Mouse (Mus musculus) heart, postnatal 0 days (tissue): ENCODE data around the gene Specc1l. TPM values are rescaled to one million over a fixed set of nuclear protein-coding genes. Genes with fewer than 3 reads are reported as not detected.

Source experiments
- ATAC-seq: fragments of 200-750 bp; cut with Nextera tagmentation; 2 replicates; pipeline ENCODE4 v1.8.0; 2017; ENCODE audit warnings: low read depth, moderate number of reproducible peaks, moderate library complexity; ENCODE audit not compliant: insufficient read depth
- DNase-seq: peaks from one replicate; pipeline ENCODE4 v3.0.0-alpha.2; 2016; ENCODE audit warnings: low spot score
- H3K27ac ChIP-seq: fragments of 300-500 bp; sonication (generic); 2 replicates; pipeline ENCODE4 v1.5.1; 2014; ENCODE audit warnings: low read depth, mild to moderate bottlenecking
- H3K27me3 ChIP-seq: fragments of 300-500 bp; sonication (generic); 2 replicates; pipeline ENCODE4 v1.6.1; 2014; ENCODE audit warnings: low read length, mixed read lengths; ENCODE audit not compliant: control insufficient read depth, insufficient read depth
- H3K36me3 ChIP-seq: fragments of 300-500 bp; sonication (generic); replicated peaks from 2 replicates; pipeline ENCODE4 v1.6.1; 2014; ENCODE audit warnings: low read length, mixed read lengths; ENCODE audit not compliant: control insufficient read depth, insufficient read depth
- H3K4me1 ChIP-seq: fragments of 300-500 bp; sonication (generic); 2 replicates; pipeline ENCODE4 v1.6.1; 2014; ENCODE audit warnings: antibody characterized with exemption; ENCODE audit not compliant: control insufficient read depth, insufficient read depth
- H3K4me2 ChIP-seq: fragments of 300-500 bp; sonication (generic); 2 replicates; pipeline ENCODE4 v1.6.1; 2014; ENCODE audit warnings: low read depth, mild to moderate bottlenecking, low read length, moderate library complexity
- H3K4me3 ChIP-seq: fragments of 300-500 bp; sonication (generic); 2 replicates; pipeline ENCODE4 v1.5.1; 2014; ENCODE audit warnings: low read depth, low read length
- H3K9ac ChIP-seq: fragments of 300-500 bp; sonication (generic); replicated peaks from 2 replicates; pipeline ENCODE4 v1.6.1; 2014; ENCODE audit warnings: low read depth, low read length, mixed read lengths
- H3K9me3 ChIP-seq: fragments of 300-500 bp; sonication (generic); replicated peaks from 2 replicates; pipeline ENCODE4 v1.6.1; 2016; ENCODE audit warnings: low read length; ENCODE audit not compliant: control insufficient read depth
- CTCF ChIP-seq: IDR thresholded peaks from 2 replicates; pipeline ENCODE4 v1.5.1; 2016; ENCODE audit warnings: antibody characterized with exemption, control low read depth, low read depth
- EP300 ChIP-seq: IDR thresholded peaks from 2 replicates; pipeline ENCODE4 v1.6.1; 2016; ENCODE audit warnings: antibody characterized with exemption, low read depth
- WGBS: fragments of 180-500 bp; shearing (Covaris S2); extraction: QIAGEN DNeasy Blood & Tissue Kit; methylation state at CpG from one replicate; pipeline ENCODE4 v1.1.7; 2014; 5-methylcytosine and 5-hydroxymethylcytosine counted together
- polyA plus RNA-seq: library from polyadenylated mRNA; unstranded; fragments of >200 nt; fragmentation: Nextera tagmentation; extraction: Ambion mirVana; gene quantifications from 2 replicates; pipeline ENCODE4 v1.2.1, GENCODE M21; 2015
- total RNA-seq: library from RNA; depleted of rRNA; stranded (reverse); fragments of >200 nt; gene quantifications from 2 replicates; pipeline ENCODE4 v1.2.3, GENCODE M21; 2014; ENCODE audit warnings: low replicate concordance

Specc1l gene
- total and polyA plus RNA-seq, 2 experiments from 2014 or later, result 13.3 to 23.4 TPM

GRCm38 (mm10) chr10:75314190-75314980 is 102.5 kb downstream of the Specc1l start:
- no peak for DNase-seq
- peak; percentile 65 for ATAC-seq
- H3K4me2 ChIP-seq, result no peak overlapping the region

DNA sequence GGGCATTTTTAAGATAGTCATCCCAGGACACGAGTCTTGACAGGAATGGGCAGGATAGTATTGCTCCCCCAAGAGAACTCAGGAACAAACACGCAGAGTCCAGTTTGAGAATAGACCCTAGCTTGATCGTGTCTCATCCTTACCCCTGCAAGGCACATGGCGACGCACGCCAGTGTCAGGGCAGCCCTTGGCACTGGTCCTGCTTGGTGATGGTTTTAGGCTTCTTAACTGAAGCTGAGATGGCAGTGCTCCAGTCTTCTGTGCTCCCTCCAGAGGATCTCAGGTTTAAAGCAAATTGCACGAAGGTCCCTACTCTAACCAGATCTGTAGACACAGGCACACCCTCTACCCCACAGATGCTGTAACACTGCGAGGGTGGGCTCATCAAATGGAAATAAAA is 103.9 kb downstream of the Specc1l start:
- Histone ChIP-seq H3K36me3 (peaks cover 19% of the 10 kb centered on the region), H3K4me2 (0 out of 2 replicates have a peak overlapping the region, but pooled peaks have one; percentile 75), H3K9me3 (no peaks in the 10 kb centered on the region), H3K9ac (no peak overlapping the region), H3K4me1 (peaks cover 15% of the 10 kb centered on the region; the same call in 1 of the 2 replicates), H3K4me3 (no peak overlapping the region), H3K27ac (peak overlapping the region; percentile 75), H3K27me3 (peaks cover 6% of the 10 kb centered on the region; the same call in 1 of the 2 replicates)
- TF ChIP-seq EP300, result no peak
- TF ChIP-seq CTCF, result no peak
- 62% methylated on average over 8 of the region's 8 CpGs for WGBS
- DNase-seq, result no peak
- no peak for ATAC-seq

More at GRCm38 (mm10) chr10:75314190-75314980, 102.5 kb downstream of the Specc1l start:
- H3K36me3 ChIP-seq, result peaks cover 33% of the 10 kb centered on the region
- no peak overlapping the region for H3K4me3 ChIP-seq
- H3K9ac ChIP-seq, result no peak overlapping the region
- H3K27ac ChIP-seq, result peak overlapping the region; percentile 63
- H3K4me1 ChIP-seq, result peaks cover 15% of the 10 kb centered on the region; the same call in 1 of the 2 replicates
- H3K27me3 ChIP-seq, result peaks cover 6% of the 10 kb centered on the region; the same call in 1 of the 2 replicates
- TF ChIP-seq EP300 (peak; percentile 96), CTCF (no peak; the same call in 1 of the 2 replicates)
- no peaks in the 10 kb centered on the region for H3K9me3 ChIP-seq
- 55% methylated on average over 6 of the region's 6 CpGs for WGBS

DNA sequence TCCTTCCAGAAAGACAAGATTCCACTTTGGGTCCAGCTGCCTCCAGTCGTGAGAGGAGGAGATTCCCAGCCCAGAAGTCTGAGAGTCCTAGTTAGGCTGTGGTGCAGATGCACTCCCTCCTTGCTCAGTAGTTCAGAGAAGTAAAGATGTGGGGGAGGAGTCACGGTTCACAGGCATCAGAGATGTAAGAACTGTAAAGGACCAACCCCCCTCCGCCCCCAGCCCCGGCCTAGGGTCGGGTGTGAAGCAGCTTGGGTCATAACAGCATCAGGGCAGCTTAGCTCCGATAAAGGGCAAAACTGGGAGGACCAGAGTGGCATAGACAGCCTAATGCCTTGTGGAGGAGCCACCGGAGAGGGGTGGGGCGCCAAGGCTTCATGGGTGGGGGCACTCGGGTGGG is 104.6 kb downstream of the Specc1l start:
- H3K9ac ChIP-seq, result peak overlapping the region; percentile 77
- H3K9me3 ChIP-seq, result no peaks in the 10 kb centered on the region
- H3K27ac ChIP-seq, result peak overlapping the region; percentile 75
- WGBS, result 10% methylated on average over 9 of the region's 9 CpGs
- H3K4me1 ChIP-seq, result peaks cover 15% of the 10 kb centered on the region; the same call in 1 of the 2 replicates
- H3K36me3 ChIP-seq, result peaks cover 13% of the 10 kb centered on the region
- H3K27me3 ChIP-seq, result peaks cover 6% of the 10 kb centered on the region; the same call in 1 of the 2 replicates
- peak overlapping the region; percentile 71 for H3K4me3 ChIP-seq
- peak overlapping the region; percentile 75 for H3K4me2 ChIP-seq
- DNase-seq (no peak), ATAC-seq (peak; percentile 7; the same call in 1 of the 2 replicates)
- no peak for TF ChIP-seq CTCF
- TF ChIP-seq EP300, result no peak

DNA sequence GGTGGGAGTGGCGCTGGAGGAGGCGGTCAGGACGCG is 104.8 kb downstream of the Specc1l start, which contains the start of gene Adora2a:
TSS of gene Adora2a (plus strand) at position 6 of the 36 bp plus-strand sequence.
- WGBS, result 0% methylated on average over 4 of the region's 4 CpGs

DNA sequence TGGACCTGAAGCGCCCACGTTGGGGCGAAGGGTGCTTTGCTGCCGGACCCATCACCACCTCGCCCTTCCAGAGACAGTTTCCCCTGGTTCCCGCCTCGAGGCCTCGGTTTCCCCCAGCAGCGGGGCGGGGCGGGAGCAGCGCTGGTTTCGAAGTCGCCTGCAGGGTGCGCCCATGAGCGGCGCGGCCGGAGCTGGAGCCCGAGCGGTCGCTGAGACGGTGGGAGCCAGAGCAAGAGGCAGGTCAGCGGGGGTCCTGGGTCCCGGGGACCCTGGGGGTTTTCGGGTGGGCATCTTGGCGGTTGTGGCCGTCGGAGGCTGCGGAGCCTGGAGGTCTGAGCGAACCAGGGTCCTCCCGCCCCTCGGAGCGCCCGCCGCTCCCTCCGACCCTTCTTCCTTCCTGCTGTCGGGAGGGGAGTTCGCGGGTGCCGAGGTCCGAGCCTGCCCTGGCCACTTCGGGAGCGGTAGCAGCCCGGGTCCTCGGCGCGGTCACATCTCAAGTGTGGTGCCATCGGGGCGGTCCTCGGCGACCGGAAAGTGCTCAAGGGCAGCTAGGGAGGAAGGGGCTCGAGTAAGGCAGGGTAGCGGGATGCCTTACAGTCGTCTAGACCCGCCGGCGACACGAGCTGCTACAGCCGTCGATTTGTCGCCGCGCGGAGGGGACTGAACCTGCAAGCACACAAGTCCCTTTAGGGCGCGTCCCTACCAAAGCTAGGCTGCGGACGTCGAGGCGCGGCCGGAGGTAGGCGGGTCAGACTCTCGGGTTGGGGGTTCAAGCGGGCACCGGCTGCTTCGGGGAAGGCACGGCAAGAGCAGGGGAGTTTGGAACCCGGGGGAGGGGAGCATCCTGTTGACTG is 105.3 kb downstream of the Specc1l start:
- H3K4me2 ChIP-seq, result peak overlapping the region; percentile 75
- H3K9ac ChIP-seq, result peak overlapping the region; percentile 77
- TF ChIP-seq EP300 (no peak), CTCF (peak; percentile 72)
- under 1% methylated on average over 81 of the region's 81 CpGs for WGBS
- DNase-seq (peak; percentile 48), ATAC-seq (peak; percentile 65)
- peaks cover 7% of the 10 kb centered on the region; the same call in 1 of the 2 replicates for H3K36me3 ChIP-seq
- H3K27me3 ChIP-seq, result peaks cover 6% of the 10 kb centered on the region; the same call in 1 of the 2 replicates
- peak overlapping the region; percentile 71 for H3K4me3 ChIP-seq
- H3K9me3 ChIP-seq, result no peaks in the 10 kb centered on the region
- H3K27ac ChIP-seq, result peak overlapping the region; percentile 75
- peaks cover 15% of the 10 kb centered on the region; the same call in 1 of the 2 replicates for H3K4me1 ChIP-seq

More for the DNA sequence above, 104.8 kb downstream of the Specc1l start, which contains the start of gene Adora2a:
- peaks cover 6% of the 10 kb centered on the region; the same call in 1 of the 2 replicates for H3K27me3 ChIP-seq
- H3K4me3 ChIP-seq, result peak within 1 kb of the TSS; percentile 71
- H3K4me1 ChIP-seq, result peaks cover 15% of the 10 kb centered on the region; the same call in 1 of the 2 replicates
- ATAC-seq (no peak), DNase-seq (no peak)
- peak within 1 kb of the TSS; percentile 77 for H3K9ac ChIP-seq
- H3K4me2 ChIP-seq, result peak within 1 kb of the TSS; percentile 75
- TF ChIP-seq CTCF, result no peak
- TF ChIP-seq EP300, result no peak
- H3K27ac ChIP-seq, result peak within 1 kb of the TSS; percentile 75
- no peaks in the 10 kb centered on the region for H3K9me3 ChIP-seq
- peaks cover 11% of the 10 kb centered on the region for H3K36me3 ChIP-seq
